Mouse (Mus musculus) telencephalon, adult 2 months (tissue): ENCODE measurements at regions not wholly inside any gene's neighbourhood (a gene's known extent, or its start where the extent isn't known, plus 50 kb on each side); places are given as distances from the start of the nearest gene placed in this dataset.

Experiments used
- DNase-seq: peaks from one replicate; pipeline ENCODE4 v3.0.0-alpha.2; 2011; ENCODE audit warnings: low read depth, low spot score

DNA sequence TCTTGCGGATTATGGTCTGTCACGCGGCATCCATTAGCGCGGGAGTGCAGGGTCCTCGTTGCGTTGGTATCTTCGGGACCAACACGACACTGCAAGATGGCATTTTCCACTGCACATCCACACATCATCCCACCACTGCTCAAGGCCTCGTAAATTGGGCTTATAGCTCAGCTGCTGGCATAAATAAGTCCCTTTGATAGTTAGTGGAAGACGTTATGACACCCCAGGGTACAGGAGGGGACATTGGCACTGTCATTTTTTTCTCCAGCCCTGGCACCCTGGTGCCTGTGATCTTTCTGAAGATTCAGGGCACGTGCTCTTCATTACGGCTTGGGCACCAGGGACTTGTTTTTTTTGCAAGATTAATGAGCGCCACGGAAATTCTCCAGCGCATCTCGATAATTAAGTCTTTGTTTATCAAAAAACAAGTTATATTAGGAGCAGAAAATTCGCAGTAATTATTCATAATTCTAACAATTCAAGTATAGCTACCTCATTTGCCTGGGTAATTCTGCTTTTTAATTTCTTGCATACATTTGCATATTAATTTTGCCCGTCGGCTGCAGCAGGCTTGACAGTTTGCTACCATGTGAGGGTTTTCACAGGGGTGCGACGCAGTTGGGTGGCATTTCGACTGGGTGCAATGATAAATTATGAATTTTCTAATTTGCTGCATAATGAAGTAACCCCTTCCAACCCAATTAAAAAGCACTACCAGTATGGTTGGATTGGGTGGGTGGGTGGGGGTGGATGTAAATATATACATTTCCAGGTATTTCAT, 119.1 kb downstream of the Vrk1 start:
- DNase-seq: no peak

DNA sequence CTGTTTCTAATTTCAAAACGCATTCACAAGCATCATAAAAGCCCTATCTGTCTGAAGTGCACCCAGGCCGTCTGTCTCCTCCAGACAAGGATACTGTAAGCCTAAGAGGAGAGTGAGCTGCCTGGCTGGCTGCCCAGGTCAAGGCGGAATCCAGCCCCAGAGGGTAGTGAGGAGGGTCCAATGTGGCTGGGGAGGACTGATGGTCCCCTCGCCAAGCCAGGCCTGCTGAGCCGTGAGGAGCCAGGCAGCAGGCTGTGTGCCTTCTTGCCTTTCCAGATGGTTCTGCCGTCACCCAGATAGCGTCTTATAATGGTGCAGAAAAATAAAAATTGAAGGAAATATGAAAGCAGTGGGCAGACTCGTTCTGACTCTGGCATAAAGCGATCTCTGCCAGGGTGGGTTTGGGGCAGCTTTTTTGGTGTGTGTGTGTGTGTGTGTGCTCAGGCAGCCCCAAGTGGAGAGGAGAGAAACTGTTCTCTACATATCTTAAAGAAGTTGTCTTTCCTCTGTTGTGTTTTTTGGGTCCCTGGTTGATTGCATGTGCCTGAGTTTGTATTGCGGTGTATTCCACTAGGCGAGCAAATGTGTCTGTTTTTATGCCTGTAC, 120.1 kb downstream of the Vrk1 start:
- DNase-seq: no peak

DNA sequence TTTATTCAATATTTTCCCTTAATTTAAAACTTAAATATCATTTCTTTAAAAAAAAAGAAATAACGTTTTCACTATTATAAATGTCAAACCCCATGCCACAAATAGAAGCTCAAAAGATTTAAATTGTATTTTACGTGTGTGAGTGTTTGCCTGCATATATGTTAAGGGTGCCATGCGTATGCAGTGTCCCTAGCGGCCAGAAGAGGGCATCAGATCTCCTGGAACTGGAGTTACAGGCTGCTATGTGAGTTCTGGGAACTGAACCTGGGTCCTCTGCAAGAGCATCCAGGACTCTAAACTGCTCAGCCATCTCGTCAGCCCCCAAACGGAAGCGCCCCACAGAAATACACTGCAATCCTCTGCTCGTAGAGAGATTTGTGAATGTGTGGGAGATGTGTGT, 122.7 kb downstream of the Vrk1 start:
- no peak for DNase-seq

DNA sequence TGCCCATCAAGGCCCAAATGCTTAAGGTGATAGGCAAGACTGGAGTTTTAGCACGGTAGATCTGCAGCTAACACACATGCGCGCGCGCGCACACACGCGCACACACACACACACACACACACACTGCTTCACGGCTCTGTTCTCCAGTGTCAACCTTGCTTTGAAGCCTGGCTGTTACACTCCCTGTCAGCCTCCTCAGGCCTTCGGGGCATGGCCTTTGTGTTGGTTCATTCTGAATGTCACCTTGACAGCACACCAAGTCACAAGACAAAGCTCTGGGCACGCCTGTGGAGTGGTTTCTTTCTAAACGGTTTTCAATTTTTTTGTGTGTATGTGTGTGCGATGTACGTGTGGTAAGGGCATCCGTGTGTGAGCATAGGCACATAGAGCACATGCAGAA, 128.4 kb downstream of the Vrk1 start:
- DNase-seq: no peak

- no peak for DNase-seq
These were observed 129.5 kb downstream of the Vrk1 start for GRCm38 (mm10) chr12:106139491-106139890.

DNA sequence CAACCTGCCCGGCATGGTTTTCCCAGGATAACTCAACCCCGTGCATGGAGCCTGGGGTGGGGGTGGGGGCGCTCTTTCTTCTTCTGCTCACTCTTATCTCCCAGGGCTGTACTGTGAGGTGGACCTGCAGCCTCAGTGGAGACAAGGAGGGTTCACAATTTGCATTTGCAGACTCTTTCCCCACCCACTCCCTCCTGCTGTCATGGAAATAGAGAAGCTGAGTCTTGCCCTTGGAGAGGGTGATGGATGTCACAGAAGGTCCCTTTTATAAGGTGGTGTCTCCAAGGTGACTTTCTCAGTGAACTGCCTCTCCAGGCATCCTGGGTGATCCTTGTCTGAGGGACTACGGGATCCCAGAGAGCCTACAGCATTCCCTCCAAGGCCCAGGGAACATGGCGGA, 129.9 kb downstream of the Vrk1 start:
- no peak for DNase-seq

- DNase-seq: no peak
These were observed 130.6 kb downstream of the Vrk1 start for GRCm38 (mm10) chr12:106140671-106141070.

DNA sequence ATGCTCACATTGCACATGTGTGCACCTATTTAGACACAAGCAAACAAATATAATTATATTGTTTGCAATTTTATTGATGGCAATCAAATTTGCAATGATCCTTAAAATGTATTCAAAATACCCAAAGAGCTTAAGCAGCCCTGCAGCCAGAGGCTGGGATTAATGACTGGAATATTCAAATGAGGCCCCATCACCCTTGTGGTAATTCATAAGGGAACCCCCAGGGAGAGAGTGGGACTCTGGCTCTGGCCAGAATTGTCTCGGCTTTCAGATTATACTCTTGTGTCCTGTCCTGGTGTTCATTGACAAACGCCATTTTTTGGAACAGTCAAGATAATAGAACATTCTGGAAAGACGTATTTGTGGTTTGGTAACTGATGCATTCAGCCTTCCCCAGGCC, 133.5 kb downstream of the Vrk1 start:
- no peak for DNase-seq

- peak; percentile 69 for DNase-seq
These were observed 146.8 kb downstream of the Vrk1 start for GRCm38 (mm10) chr12:106156837-106157236.

- no peak for DNase-seq
These were observed 147.8 kb downstream of the Vrk1 start for GRCm38 (mm10) chr12:106157827-106158226.

- DNase-seq: no peak
These were observed 148.6 kb downstream of the Vrk1 start for GRCm38 (mm10) chr12:106158620-106159019.

DNA sequence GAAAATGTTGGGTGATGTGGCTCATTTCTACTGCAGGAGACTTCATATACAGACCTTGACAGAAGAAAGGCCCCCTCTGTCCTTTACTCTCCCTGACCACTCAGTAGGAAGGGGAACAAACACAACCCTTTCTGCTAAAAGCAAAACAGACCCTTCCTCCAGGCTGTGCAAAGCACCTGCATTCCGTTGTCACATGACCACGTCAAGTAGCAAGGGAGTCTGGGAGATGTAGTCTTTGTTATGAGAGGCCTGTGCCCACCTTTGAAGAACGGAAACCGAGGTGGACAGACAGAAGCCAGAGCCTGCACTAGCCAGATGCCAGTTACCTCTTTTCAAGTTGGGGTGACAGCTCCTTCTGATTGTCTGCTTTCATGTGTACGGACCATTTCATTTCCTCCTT, 161.3 kb downstream of the Vrk1 start:
- no peak for DNase-seq

DNA sequence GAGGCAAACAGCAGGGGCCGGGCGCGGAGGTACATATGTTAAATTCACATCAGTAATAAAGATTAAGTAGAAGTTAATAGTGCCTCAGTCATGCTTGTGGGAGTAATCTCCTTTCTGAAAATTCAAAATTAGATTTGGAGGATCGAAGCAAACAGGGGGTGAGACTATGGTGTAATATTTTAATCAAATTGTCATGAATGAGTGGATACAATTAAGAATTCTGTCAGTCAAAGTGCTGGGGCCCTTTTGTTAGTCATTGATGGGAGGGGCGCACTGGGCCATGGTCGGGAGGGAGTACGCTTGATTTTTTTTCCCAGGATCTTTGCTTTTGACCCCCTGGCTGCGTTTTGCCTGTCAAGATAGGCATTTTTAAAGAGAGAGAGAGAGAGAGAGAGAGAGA, 163.2 kb downstream of the Vrk1 start:
- no peak for DNase-seq

GRCm38 (mm10) chr12:106174070-106174980, 164.3 kb downstream of the Vrk1 start:
- DNase-seq: no peak

GRCm38 (mm10) chr12:106174981-106175700, 165.1 kb downstream of the Vrk1 start:
- no peak for DNase-seq

DNA sequence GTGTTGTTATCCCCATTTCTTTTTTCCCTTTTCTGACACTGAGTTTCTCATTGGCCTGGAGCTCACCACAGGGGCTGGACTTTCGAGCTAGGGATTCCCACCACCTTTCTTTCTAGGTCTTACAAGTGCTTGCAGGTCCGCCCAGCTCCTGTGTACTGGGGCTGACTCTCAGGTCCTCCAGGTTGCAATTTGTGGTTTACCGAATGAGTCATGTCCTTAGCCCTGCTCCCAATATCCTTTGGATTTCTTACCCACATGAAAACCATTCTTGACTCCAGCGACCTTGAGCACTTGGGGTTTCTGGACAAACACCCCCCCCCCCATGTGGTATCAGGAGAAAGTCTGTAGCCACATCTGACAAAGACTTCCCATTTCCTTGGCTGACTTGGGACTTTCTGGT, 167.3 kb downstream of the Vrk1 start:
- DNase-seq: no peak

DNA sequence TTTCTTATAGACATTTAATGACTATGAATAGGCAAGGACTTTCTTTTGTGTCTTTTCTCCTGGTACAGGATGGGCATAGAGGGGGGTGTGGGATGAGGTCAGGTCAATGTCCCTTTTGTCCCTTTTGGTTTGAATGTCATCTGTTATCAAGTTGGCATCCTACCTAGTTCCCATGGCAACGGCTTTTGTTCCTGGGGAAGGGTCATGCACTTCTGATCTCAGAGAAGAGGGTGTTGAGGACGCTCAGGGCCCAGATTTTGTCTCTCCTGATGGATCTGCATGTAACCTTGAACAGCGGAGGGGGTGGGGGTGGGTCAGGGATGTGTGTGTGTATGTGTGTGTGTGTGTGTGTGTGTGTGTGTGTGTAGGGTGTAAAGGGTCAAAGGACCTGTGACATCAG, 167.8 kb downstream of the Vrk1 start:
- DNase-seq: no peak

- DNase-seq: no peak
These were observed 168.7 kb downstream of the Vrk1 start for GRCm38 (mm10) chr12:106178688-106179205.

DNA sequence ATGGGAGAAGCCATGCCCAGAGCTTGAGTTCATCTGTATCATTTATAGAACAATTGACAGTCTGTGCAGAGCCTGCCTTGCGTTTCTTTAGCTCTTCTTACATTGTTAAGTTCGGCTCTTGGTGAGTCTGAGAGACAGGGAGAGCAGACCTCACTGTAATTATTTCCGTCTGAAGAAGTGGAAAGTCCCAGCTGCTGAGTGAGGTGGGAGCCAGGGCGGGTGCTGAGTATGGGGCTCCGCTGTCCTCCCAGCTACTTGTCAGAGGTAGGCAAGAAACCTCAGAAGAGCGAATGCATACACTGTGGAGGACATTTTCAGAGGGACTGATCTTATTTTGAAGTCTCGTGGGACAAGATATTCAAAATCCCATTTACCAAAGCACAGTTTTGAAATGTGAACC, 172.9 kb downstream of the Vrk1 start:
- no peak for DNase-seq

GRCm38 (mm10) chr12:106183973-106184372, 173.9 kb downstream of the Vrk1 start:
- DNase-seq: no peak

DNA sequence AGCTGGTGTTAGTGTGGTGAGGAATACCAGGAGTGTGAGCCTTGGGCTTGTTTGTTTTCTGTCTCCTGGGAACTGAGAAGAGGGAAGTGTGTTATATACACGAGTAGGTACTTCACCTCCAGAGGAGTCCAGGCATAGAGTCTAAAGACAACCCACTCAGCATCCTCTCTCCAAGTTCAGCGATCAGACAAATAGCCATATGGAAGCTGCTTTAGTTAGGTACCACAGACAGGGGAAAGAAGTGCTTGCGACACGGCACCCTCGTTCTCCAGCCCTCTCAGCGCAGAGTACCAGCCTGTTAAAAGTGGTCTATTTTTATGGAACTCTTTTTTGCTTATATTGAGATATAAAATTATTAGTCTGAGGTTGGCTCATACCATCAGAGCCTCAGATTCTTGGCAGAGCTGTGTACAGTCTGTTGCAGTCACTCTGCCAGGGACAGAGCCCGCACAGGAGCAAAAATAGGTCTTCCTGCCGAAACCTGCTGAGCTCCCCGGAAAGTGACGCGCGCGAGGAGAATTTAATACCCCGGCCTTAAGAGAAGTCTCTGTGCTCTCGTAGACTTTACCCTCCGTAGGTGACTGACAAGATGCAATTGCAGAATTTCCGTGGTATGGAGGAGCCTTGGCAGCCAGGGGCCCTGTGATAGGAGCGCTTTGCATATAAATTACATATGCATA, 175.5 kb downstream of the Vrk1 start:
- DNase-seq: peak; percentile 73
